Mouse (Mus musculus) liver, embryonic 14.5 days (tissue): ENCODE data around the gene Bckdk. TPM values are rescaled to one million over a fixed set of nuclear protein-coding genes. Genes with fewer than 3 reads are reported as not detected.
"Not testable (repeated sequence)": the region's sequence is repeated elsewhere in the genome, so short reads cannot be mapped to it uniquely, and the experiment has no call there.

Experiments used
- ATAC-seq: fragments of 200-750 bp; cut with Nextera tagmentation; 2 replicates; pipeline ENCODE4 v1.8.0; 2017; ENCODE audit warnings: moderate number of reproducible peaks, mild to moderate bottlenecking, moderate library complexity; ENCODE audit not compliant: insufficient read depth
- DNase-seq, 3 experiments: peaks; one replicate each; pipeline ENCODE4 v3.0.0-alpha.2; 2012 to 2013; ENCODE audit warnings: low read depth in 3 of 3, low spot score in 3 of 3
- H3K27ac ChIP-seq: fragments of 300-500 bp; sonication (generic); 2 replicates; pipeline ENCODE4 v1.5.1; 2014; ENCODE audit warnings: moderate library complexity, mild to moderate bottlenecking, control low read depth, inconsistent platforms
- H3K27me3 ChIP-seq: fragments of 300-500 bp; sonication (generic); 2 replicates; pipeline ENCODE4 v1.6.1; 2014; ENCODE audit warnings: mild to moderate bottlenecking, low read length, moderate library complexity; ENCODE audit not compliant: control insufficient read depth, insufficient read depth
- H3K36me3 ChIP-seq: fragments of 300-500 bp; sonication (generic); replicated peaks from 2 replicates; pipeline ENCODE4 v1.6.1; 2014; ENCODE audit warnings: low read depth; ENCODE audit not compliant: control insufficient read depth, insufficient read depth
- H3K4me1 ChIP-seq, 2 experiments: fragments of 200-500 bp in 1 of 2; fragments of 300-500 bp in 1 of 2; sonication (generic) in 1 of 2; replicated peaks; 2 replicates each; pipeline ENCODE4 v1.6.1; 2012 to 2014; ENCODE audit warnings: antibody characterized with exemption in 1 of 2, inconsistent platforms in 1 of 2, low read length in 1 of 2; ENCODE audit not compliant: control insufficient read depth in 2 of 2, insufficient read depth in 2 of 2
- H3K4me2 ChIP-seq: fragments of 300-500 bp; sonication (generic); 2 replicates; pipeline ENCODE4 v1.6.1; 2014; ENCODE audit warnings: low read depth, mild to moderate bottlenecking, control low read depth, moderate library complexity
- H3K4me3 ChIP-seq, 2 experiments: fragments of 200-500 bp in 1 of 2; fragments of 300-500 bp in 1 of 2; sonication (generic) in 1 of 2; 2 replicates each; pipeline ENCODE4 v1.5.1; 2012 to 2014; ENCODE audit warnings: low read depth in 2 of 2, low read length in 2 of 2, mild to moderate bottlenecking in 2 of 2, control low read depth in 1 of 2, inconsistent platforms in 1 of 2, moderate library complexity in 1 of 2; ENCODE audit not compliant: insufficient read depth in 1 of 2
- H3K9ac ChIP-seq: fragments of 300-500 bp; sonication (generic); replicated peaks from 2 replicates; pipeline ENCODE4 v1.6.1; 2014; ENCODE audit warnings: mild to moderate bottlenecking, control low read depth, moderate library complexity
- H3K9me3 ChIP-seq: fragments of 300-500 bp; sonication (generic); 2 replicates; pipeline ENCODE4 v1.6.1; 2016; ENCODE audit warnings: low read length, mixed read lengths; ENCODE audit not compliant: control insufficient read depth
- CTCF ChIP-seq: IDR thresholded peaks from 2 replicates; pipeline ENCODE4 v1.5.1; 2016; ENCODE audit warnings: antibody characterized with exemption, low read depth, control low read depth
- EP300 ChIP-seq: IDR thresholded peaks from 2 replicates; pipeline ENCODE4 v1.6.1; 2016; ENCODE audit warnings: antibody characterized with exemption, low read depth
- WGBS: fragments of 180-500 bp; shearing (Covaris S2); extraction: QIAGEN DNeasy Blood & Tissue Kit; methylation state at CpG from one replicate; pipeline ENCODE4 v1.1.7; 2014; ENCODE audit not compliant: insufficient replicate concordance; 5-methylcytosine and 5-hydroxymethylcytosine counted together
- polyA plus RNA-seq, 2 experiments: library from polyadenylated mRNA; depleted of rRNA in 1 of 2; stranded (reverse) in 1 of 2; unstranded in 1 of 2; fragments of >200 nt; fragmentation: Nextera tagmentation in 1 of 2; extraction: Ambion mirVana in 1 of 2; gene quantifications; 2 replicates each; pipeline versions ENCODE4 v1.2.1 to v1.2.3; 2012 to 2014

The Bckdk gene
- polyA plus RNA-seq, 2 experiments: 28.0 to 68.3 TPM

DNA sequence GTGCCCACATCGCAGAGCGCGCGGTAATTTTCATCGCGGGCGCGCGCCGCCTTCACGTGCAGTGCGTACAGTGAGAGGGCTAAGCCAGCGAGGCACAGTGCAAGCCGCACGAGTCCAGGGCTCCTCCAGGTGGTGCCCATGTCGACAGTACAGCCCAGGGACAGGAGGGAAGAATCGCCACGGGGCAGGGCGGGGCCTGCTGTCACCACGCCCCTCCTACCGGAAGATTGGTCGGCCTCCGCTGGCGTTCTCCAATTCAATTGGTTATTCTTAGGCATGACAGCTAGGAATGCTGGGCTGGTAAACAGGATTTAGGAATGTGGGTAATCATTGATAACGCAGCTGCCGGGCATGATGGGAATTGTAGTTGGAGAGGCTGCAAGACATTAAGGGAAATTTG, 8.4 kb upstream of the Bckdk start, which contains the start of the genes Gm21974 and Vkorc1:
Gene Gm21974 (minus strand): TSS at position 13 of the 400 bp plus-strand sequence.
Gene Vkorc1 (minus strand): TSS at position 176 of the 400 bp plus-strand sequence.
- WGBS: 0% methylated on average over 26 of the region's 26 CpGs
- ATAC-seq (peak; percentile 94), DNase-seq (peak; percentile 89 to 94 (median 92))
- peak within 1 kb of the TSS; percentile 67 for H3K9ac ChIP-seq
- H3K27ac ChIP-seq: peak within 1 kb of the TSS; percentile 76
- no peaks in the 10 kb centered on the region for H3K27me3 ChIP-seq
- peaks cover 31 to 37% of the 10 kb centered on the region in 2 experiments for H3K4me1 ChIP-seq
- H3K4me3 ChIP-seq: peak within 1 kb of the TSS; percentile 65 to 70
- peak within 1 kb of the TSS; percentile 96 for H3K4me2 ChIP-seq
- H3K36me3 ChIP-seq: no peaks in the 10 kb centered on the region; the same call in 1 of the 2 replicates
- TF ChIP-seq EP300 (no peak), CTCF (peak; percentile 78)
- H3K9me3 ChIP-seq: no peaks in the 10 kb centered on the region

DNA sequence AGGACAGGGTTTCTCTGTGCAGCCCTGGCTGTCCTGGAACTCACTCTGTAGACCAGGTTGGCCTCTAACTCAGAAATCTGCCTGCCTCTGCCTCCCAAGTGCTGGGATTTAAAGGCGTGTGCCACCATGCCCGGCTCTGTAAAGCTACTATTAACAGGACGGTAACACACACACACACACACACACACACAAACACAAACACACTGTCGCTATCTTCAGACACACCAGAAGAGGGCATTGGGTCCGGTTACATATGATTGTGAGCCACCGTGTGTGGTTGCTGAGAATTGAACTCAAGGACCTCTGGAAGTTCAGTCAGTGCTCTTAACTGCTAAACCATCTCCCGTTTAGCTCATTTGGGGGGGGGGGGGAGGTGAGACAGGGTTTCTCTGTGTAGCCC, 8.0 kb upstream of the Bckdk start:
- ATAC-seq: peak; percentile 0; the same call in 1 of the 2 replicates
- Histone ChIP-seq H3K27ac (peak overlapping the region; percentile 23), H3K4me3 (peak overlapping the region in 1 of 2 experiments; percentile 9; a peak in 1 of 4 replicates), H3K4me1 (peaks cover 34 to 39% of the 10 kb centered on the region in 2 experiments), H3K4me2 (peak overlapping the region; percentile 96)
- not testable (repeated sequence) for H3K9ac ChIP-seq, H3K9me3 ChIP-seq, H3K36me3 ChIP-seq, H3K27me3 ChIP-seq, DNase-seq
- 54% methylated on average over 7 of the region's 7 CpGs for WGBS

DNA sequence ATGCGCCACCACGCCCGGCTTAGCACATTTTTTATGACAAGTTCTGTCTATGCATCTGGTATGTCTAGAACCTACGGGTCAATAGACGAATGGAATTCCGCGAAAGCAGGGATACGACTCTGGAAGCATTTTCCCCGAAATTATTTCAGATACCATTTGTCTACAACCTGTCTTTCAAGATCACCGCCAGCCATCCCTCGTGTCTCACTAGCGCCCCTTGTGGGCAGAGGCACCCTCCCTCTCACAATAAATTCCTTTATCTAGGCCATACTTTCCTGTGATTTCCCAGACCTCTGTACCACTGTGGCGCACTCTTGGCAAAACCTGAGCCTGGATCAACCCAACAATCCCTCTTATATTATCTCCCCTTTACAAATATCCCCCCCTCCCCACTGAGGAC, 7.5 kb upstream of the Bckdk start:
- no peak for TF ChIP-seq EP300
- peak; percentile 94 for TF ChIP-seq CTCF
- Histone ChIP-seq H3K9ac (no peak overlapping the region), H3K9me3 (no peaks in the 10 kb centered on the region), H3K27me3 (no peaks in the 10 kb centered on the region), H3K4me3 (no peak overlapping the region), H3K4me2 (peak overlapping the region; percentile 96), H3K4me1 (peaks cover 34 to 39% of the 10 kb centered on the region in 2 experiments), H3K36me3 (no peaks in the 10 kb centered on the region; the same call in 1 of the 2 replicates), H3K27ac (no peak overlapping the region; the same call in 1 of the 2 replicates)
- ATAC-seq (no peak), DNase-seq (peak; percentile 48 to 65 (median 60))
- 43% methylated on average over 13 of the region's 13 CpGs for WGBS

DNA sequence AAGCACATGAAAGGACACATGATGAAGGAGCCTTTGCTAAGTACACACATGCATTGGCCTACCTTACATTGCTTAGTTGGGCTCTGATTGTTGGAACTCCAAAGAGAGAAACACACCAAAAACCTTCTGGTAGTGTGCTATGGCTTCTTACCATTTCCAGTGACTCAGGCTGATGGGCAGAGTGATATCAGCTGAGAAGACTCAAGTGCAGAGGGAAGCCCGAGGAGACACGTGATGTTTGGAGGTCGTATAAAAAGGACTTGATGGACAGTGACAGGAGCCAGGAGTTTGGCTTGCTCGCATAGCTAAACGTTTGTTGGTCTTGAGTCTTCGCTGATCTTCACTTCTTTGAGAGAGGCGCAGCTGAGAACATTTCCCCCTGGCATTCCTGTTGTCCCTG, 6.3 kb upstream of the Bckdk start:
- H3K4me1 ChIP-seq: peaks cover 34 to 46% of the 10 kb centered on the region in 2 experiments
- TF ChIP-seq EP300: no peak
- no peak for TF ChIP-seq CTCF
- H3K4me3 ChIP-seq: no peak overlapping the region
- no peak for DNase-seq
- H3K9me3 ChIP-seq: no peaks in the 10 kb centered on the region
- H3K27me3 ChIP-seq: no peaks in the 10 kb centered on the region
- no peaks in the 10 kb centered on the region; the same call in 1 of the 2 replicates for H3K36me3 ChIP-seq
- no peak overlapping the region for H3K27ac ChIP-seq
- no peak overlapping the region for H3K9ac ChIP-seq
- no peak for ATAC-seq
- WGBS: 75% methylated on average over 7 of the region's 7 CpGs
- no peak overlapping the region for H3K4me2 ChIP-seq

DNA sequence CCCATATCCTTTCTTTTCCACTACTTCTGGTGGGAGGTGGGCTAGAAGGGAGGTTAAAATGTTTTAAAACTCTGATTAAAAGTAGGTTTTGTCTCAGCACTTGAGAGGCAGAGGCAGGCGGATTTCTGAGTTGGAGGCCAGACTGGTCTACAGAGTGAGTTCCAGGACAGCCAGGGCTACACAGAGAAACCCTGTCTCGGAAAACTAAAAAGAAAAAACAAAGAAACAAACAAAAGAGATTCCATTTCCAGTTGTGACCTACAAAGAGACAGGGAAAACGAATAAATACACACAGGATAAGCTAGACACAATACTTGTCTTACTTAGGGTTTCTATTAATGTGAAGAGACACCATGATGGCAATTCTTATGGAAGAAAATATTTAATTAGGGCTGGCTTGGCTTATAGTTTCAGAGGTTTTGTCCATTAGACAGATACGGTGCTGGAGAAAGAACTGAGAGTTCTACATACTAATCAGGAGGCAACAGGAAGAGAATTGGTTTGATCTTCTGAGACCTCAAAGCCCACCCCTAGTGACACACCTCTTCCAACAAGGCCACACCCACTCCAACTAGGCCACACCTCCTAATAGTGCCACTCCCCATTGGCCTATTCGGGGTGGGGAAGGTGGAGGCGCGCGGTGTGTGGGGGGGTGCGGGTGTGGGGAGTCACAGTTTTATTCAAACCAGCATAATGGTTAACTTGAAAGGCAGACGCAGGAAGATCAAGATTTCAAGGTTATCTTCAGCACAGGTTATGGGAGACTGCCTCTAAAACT, 5.5 kb upstream of the Bckdk start:
- Histone ChIP-seq H3K4me2 (peak overlapping the region; percentile 32), H3K9ac (no peak overlapping the region), H3K27ac (peak overlapping the region; percentile 31; the same call in 1 of the 2 replicates), H3K4me3 (no peak overlapping the region), H3K9me3 (no peaks in the 10 kb centered on the region), H3K36me3 (no peaks in the 10 kb centered on the region), H3K27me3 (no peaks in the 10 kb centered on the region), H3K4me1 (peaks cover 34 to 46% of the 10 kb centered on the region in 2 experiments)
- no peak for DNase-seq
- ATAC-seq: no peak
- 21% methylated on average over 10 of the region's 10 CpGs for WGBS
- TF ChIP-seq CTCF (no peak), EP300 (no peak)
